Mouse (Mus musculus) heart, adult 18-20 months (tissue): ENCODE results near the gene Col25a1. TPM values are rescaled to one million over a fixed set of nuclear protein-coding genes. Genes with fewer than 3 reads are reported as not detected.

ENCODE experiments used
- DNase-seq, 2 experiments: peaks; one replicate each; pipeline ENCODE4 v3.0.0; 2021 to 2022; ENCODE audit warnings: mixed read lengths in 1 of 2
- total RNA-seq, 2 experiments: library from RNA; stranded (reverse); gene quantifications; 2 replicates each; pipeline ENCODE4 v1.2.3; 2021

Gene Col25a1
- total RNA-seq, 2 experiments from 2014 or later: 0.33 to 0.45 TPM

DNA sequence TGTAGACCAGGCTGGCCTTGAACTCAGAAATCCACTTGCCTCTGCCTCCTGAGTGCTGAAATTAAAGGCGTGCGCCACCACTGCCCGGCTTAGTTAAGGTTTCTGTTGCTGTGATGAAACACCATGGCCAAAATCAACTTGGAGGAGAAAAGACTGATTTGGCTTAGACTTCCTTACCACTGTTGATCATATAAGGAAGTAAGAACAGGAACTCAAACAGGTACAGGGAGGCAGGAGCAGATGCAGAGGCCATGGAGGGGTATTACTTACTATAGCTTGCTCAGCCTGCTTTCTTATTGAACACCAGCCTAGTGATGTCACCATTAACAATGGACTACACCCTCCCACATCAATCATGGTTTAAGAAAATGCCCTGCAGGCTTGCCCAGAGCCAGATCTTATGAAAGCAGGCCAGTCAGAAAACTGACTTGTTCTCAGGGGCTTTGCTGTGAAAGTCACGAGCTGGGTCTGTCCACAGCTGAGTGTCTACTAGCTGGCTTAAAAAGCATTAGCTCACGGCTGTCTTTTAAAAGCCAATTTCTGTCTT, 249.1 kb downstream of the Col25a1 start:
- no peak for DNase-seq

DNA sequence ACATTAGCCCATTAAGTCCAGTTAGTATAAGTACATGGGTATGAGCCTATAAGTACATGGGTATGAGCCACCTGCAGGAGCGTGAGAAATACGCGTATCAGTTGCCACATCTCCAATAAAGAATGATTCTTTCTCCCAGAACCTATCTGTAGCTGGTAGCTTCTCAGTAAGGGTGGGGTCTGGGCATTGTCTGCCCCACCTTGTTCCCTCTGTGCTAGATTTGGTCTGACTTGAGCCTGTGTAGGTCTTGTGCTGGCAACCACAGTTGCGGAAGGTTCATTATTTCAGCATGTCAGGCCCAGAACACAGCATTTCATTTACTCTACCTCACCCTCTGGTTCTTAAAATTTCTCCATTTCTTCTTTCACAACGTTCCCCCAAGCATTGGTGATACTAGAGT, 250.4 kb downstream of the Col25a1 start:
- no peak for DNase-seq

DNA sequence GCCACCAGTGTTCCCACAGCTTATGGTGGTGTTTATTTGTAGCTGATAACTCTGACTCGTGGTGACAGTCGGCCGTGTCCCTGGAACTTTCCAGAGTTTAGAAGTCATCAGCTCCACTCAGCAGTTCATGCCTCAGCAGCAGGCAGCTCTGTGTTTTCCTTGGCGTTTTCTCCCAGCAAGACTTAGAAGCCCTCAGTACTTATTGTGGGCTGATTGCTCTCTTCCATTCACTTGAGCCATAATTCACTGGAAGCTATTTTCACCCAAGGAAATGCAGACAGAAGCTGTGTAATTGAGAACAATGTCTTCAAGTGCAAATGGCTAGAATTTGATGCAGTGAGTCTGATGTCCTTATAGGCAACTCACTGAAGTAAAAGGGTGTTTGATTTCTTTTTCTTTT, 254.6 kb downstream of the Col25a1 start:
- no peak for DNase-seq

DNA sequence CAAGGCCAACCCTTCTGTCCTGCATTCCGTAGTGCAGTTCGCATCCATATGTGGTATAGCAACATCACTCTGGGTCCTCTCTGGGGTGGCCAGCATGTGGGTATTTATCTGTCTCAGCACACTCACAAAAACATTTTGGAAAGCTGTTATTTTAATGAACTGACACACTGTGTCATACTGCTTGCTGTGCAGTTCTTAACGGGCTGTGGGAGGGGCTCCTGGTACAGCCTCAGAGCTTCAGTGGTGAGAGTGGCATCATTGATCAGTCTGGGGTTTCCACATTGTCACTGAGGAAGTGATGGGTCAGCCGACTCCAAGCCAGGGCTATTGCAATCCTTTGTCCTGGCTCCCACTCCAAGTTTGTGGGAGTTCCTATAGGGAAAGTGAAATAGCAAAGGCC, 255.9 kb downstream of the Col25a1 start:
- DNase-seq: no peak

DNA sequence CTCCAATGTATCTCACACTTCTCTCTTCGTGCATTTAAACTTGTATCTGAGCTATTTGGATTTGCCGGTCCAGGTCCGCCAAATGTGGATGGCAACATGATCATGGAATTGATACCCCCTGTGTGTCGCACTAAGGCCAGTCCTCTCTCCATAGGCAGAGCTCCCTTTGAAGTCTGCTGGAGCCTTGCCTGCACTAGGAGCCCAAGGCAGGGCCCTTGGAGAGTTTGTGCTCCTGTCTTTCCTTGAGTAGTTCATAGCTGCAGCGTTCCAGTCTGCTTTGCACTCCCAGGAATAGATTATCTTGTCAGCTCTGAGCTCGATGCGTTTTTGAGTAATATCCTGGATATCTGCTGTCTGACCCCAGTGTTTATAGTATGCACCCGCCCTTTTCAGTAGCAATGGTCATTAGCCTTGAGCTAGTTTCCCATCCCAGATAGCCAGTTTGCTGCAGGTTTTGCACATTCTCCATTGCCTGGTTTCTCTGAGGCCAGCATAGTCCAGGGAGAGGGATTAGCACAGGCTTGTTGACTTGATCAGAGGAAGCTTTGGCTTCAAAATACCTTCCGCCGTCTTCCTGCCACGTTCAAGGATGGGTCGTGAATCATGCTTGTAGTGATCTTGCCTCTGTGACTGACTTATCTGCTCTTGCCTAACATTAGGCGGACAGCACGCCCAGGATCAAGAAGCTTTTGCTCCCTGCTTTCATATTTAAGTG, 258.1 kb downstream of the Col25a1 start:
- no peak for DNase-seq

DNA sequence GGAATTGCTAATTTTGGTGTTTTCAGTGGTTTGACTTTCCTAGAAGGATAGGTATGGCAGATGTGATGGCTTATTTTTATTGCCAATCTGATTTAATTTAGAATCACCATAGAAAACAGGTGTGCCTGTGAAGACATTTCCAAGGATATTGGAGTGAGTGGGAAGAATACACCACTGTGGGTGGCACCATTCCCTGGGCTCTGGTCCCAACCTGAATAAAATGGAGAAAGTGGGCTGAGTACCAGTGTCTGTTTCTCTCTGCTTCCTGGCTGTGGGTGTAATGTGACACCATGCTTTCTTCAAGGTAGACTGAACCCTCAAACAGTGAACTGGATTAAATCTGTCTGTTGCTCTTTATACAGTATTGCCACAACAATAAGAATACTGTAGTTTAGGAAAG, 265.3 kb downstream of the Col25a1 start:
- DNase-seq: no peak

DNA sequence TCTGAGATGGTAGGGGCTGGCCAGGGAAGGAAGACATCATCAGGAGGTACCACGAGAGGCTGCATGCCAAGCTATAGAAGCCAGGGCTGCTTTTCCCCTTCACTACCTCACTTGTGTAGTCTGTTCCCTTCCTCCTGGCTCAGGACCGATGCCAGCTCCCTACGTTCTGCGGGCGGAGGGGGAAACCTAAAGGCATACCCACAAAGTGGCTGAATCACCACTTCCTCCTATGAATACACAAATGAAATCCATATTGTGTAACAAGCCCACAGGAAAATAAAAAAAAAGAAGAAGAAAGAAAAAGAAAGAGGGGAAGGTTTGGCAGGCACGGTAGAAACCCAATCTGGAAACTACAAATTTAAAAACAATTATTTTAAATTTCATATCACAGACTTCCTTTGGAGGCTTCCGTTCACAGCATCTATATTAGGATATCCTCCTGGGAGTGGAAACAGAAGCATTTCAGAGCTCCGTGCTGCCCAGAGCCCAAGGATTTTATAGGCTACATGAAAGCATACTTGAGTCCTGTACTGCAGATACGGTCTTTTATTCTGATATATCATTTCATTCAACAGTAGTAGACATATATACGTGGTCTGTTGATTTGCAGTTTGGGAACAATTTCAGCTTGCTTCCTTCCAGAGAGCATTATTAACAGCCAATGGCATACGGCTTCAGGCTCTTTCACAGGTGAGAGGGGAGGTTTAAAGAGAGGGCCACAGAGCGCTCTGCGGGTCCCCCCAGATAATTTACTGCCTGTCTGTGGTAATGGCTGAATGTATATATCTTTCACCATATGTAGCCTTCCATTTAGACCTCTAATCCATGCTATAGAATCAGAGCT, 269.6 kb downstream of the Col25a1 start:
- peak; percentile 7 to 16 for DNase-seq

DNA sequence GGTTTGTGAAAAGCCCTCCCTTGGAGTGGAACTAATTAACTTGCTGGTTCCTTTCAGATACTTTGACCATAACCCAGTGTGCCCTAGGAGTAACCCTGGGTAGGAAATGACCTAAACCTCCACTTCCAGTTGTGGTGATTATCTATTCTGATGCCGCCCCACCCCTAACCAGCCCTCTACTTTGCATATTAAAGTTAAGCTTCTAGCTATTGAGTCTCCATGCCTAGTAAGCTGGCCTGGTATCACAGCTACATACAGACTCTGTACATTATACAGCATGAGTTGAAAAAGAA, 270.2 kb downstream of the Col25a1 start:
- DNase-seq: no peak

DNA sequence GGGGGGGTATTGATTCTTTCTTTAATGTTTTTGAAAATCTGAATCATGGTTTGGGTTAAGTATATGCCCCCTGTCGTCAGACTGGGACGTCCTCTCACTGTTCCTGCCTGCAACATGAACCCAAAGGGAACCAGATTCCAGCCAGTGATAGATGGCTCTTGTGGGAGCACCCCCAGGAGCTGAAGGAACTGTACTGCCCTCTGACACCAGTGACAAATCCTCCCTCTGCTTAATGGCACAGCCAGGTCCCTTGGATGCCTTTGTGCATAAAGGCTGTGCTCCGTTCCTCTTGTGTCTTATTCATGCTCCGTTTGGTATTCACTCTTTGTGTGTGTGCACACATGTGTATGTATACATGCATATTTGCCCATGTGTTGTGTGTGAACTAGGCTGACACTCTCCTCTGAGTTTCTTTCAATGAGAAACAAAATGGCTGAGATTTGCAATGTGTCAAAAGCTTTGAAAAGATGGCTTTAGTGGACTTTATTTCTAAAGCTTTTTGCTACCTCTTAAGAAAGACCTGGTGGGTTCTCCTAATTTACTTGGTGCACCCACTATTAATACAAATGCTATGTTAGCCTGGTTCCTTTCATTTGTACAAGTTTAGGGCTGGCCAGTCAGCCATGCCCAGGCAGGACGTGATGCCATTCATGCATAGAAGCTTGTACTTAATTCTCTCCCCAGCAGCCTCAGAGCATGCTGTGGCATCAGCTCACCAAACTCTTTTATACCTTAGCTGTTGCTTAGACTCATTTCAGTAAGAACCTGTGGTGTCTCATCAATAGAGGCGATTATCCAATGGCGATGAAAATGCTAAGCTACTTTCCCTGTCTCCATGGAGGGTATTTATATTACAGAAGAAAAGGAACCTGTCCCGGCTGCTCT, 273.5 kb downstream of the Col25a1 start:
- DNase-seq: no peak

DNA sequence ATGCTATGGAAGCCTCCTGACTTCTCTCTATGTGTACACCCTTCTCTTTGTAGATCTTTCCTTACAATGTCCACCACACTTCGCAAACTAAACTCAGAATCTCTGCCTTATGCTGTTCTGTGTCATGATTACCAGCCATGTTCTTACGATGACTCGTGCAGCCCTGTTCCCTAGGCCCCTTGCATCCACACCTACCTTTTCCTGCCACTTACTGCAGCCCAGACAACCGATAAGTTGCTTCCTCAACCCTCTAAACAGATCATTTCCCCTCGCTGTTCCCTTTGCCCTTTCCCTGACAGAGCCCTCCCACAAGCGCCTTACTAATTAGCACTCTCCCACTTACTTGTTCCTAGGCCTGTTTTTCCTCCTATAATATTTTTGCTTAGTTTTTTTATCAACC, 275.9 kb downstream of the Col25a1 start:
- DNase-seq: no peak

DNA sequence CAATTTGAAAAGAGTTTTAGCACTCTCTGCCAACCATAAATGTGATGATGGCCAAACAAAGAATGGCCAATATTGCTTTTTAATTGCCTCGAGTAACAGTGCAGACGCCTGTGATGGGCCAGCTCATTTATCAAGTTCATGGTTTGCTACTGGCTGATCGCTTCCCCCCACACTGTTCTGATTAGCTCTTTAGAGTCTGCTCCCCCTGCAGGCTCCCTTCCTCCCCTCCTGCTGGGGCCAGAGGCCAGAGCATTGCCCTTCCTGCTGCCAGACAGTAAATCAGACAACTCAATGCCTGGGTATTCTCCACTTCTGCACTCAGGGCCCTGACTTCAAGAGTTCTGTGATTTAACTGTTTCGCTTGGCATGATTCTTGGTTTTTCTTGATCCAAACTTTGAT, 281.9 kb downstream of the Col25a1 start:
- no peak for DNase-seq

DNA sequence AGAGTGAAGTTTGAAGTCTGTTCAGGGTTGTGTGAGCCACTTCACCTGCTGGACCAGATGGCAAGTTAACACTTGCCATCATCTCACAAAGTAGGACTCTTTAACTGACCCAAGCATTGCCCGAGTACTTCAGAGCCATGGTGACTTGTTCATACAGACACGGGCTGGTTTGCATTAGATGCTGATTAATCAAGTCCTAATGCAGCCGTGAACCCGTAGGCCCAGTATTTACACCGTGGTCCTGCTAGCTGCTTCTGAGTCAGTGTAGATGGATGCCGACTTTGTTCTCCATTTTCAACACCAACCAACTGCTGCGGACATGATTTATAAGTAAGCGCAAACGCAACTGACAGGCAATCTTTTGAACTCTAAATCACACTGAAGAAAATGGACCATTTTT, 287.6 kb downstream of the Col25a1 start:
- no peak for DNase-seq

DNA sequence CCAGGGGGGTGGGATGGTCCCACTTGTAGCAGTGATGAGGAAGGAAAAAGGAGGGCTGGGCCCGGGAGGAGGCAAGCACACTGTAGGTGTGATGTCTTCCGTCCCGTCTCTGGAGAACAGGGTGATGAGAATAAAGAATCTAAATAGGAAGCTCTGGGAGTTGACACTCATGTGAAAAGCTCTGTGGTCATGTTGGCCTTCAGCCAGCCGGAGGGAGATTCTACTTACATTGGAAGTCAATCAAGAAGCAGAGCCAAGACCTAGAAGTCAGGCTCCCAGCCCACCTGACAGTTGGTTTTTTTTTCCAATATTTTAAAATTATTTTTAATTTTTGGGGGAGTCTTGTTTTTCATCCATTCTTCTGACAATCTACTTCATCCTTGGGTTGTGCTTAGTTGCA, 297.5 kb downstream of the Col25a1 start:
- DNase-seq: peak in 1 of 2 experiments; percentile 7

DNA sequence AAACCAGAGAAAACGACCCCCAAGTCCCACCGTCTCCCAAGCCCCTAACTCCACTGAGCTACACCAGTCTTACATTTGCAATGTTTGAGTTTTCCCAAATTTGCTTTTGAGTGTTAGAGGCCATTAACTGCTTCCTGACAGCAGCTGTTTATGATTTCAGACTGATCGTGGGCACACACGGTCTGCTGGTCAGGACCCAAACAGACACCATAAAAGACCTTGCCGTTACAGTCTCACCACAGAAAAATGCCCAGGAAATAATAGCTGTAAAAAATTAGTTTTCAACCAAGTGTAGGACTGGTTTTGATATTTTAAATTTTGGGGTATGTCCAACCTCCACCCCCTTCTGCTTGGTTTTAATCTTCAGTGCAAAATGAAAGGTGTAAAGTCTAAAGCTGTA, 298.8 kb downstream of the Col25a1 start:
- DNase-seq: no peak

DNA sequence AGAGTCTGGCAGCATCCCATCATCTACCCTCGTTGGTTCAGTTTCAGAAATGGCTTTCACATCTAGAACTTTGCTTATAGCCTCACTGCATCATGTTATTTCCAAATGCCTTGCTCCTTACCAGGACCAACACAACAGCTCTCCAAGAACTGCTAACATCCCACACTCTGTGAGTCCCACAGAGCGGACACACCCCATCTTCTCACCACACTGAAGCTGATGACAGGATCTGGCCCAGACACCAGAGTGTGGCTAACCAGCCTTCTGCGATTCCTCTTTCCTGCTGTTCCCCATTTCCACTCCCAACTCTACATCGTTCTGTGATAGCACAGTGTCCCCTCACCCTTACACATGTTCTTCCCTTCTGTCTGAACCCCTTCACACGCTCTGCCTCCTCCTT, 301.5 kb downstream of the Col25a1 start:
- no peak for DNase-seq

DNA sequence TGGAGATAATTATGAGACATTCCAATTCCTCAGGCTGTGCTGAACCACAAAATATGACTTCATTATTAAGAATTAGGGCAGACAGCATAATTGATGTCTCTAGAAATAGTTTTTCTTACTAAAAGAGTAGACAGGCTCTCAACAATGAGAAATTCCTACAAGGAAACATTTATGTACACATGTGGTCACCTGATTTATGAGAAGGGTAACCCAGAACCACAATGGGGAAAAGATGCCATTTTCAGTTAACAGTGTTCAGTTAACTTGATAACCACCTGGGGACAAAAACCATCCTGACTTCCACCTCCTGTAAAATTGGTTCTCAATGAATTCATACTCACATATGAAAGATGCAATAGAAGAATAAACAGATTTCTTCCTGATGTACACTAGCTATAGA, 305.7 kb downstream of the Col25a1 start:
- DNase-seq: no peak

DNA sequence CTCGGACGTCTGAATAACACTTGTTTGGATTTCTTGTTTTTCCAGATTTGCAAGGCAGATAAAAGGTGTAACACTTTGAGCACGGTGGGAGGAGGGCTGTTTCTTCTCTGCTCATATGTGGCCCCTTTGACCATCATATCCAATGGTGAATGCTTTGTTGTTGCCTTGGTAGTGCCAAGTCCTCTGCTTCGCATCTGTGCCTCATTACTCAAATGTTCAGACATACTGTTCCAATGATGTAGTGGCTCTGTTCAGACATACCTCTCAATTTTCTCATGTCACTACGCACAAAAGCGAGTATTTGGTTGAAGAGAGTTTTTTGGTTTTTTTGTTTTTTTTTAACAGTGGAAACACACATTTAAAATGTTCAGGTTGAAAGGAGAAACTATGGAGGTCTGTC, 308.5 kb downstream of the Col25a1 start:
- DNase-seq: no peak

DNA sequence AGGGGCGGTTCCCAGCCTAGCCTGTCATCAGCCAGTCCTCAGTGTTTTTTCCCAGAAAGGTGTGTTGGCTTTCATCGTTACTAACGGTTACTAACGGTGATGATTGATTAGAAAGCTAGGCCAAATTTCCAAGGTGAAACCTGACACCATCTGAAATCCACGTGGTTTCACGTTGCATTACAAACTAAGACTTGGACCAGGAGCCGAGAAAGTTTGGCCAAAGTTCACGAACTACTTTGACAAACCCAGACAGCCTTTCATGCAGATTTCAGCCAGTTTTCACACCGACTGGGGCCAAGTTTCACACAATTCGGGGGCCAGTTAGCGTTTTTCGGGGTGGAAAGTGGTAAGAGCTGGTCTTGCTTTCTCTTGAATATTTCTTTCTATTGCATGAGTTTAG, 309.4 kb downstream of the Col25a1 start:
- DNase-seq: peak in 1 of 2 experiments; percentile 2

DNA sequence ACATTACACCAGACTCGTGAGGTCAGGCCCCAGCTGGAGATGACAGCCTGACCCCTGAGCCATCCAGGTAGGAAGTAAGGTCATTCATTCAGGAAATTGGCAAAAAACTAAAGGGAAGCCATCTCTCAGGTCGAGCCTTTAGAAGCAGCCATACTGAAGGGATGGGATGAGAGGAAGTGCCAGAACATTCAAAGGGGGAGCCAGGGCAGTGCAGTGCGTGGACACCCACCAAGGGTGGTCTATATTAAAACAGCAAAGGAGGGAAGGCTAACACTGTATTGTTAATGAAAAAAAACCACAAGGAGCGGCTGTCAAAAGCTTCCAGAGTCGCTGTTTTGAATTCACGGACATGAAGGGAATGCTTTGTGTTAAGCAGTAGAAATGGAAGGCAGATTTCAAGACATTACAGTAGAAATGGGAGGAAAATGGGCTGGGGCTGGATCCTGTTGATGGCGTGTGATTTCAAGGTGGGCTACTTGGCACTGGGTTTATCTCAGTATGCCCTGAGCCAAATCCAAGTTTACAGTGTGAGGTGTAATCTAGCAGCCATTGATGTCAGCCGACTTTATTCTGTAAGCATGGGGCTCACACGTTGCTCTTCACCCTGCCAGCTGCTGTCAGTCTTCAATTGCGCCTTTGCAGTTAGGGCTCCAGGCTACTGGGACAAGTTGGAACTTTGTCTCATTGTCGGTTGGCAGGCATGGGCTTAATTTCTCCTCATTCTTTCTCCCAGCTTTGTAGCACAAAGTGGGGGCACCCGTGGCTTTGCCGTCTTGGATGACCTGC, 312.7 kb downstream of the Col25a1 start:
- DNase-seq: no peak

DNA sequence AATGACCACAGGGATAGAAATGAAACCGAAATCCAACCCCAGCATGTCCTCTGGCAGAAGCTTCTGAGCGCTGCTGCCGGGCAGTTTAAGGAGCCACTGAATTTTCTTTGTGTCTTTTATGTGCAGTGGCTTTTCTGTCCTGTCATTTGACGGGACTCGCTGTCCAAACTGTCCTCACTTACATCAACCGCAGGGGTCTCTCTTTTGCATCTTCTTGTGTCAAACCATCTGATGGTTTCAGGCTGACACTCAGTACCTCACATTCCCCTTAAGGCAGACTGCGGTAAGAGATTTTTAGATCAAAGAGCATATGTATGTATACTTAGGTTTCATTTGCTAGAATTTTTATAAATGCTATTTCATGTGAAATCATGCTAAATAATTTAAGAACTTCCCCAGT, 318.6 kb downstream of the Col25a1 start:
- no peak for DNase-seq

DNA sequence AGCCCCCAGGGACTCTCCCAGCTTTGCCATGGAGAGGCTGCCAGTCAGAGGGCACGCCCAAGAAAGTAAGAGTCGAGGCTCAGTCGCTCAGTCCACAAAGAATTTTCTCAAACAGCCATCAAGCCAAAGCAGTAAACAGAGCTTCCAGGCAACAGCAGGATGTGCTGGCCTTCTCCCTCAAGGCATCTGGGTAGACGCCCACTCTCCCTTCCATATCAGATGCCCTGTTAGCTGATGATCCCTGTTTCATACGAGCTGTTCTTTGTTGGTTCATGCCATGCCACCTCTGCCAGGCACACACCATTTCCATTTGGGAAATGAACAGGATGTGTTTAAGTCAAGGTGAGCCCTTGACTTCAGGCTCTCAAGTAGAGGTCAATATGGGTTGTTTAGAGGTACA, 334.1 kb downstream of the Col25a1 start:
- DNase-seq: no peak

DNA sequence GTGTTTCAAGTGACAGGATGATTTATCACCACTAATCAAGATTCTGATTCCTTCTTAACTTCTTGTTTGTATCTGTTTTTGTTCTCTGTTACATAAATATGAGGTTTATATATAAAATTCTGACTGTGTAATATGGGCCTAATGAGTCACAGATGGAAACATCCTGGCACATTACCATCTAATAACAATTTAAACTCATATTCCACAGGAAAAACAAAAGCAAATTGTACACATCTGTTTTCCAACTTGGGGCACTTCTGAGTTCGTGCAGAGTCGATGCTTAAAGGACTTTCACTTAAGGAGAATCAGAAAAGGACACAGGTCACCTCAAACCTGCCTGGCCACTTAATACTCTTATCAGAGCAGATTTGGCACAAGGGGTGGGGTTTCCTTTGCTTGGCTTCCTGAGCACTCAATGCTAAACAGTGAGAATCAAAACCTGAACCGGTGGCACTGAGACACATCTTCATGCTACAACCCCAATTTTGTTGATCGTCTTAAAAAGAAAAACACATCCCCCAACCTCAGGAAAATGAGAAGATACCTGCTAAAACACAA, 342.0 kb downstream of the Col25a1 start:
- DNase-seq: no peak
